Mouse (Mus musculus): ENCODE measurements around the gene Tenm3.

Gene Tenm3

GRCm38 (mm10) chr8:48803070-48803469, 40.7 kb downstream of the Tenm3 start:
- DNase-seq = no peak

GRCm38 (mm10) chr8:48802231-48802630, 41.5 kb downstream of the Tenm3 start:
- no peak for DNase-seq

- no peak for DNase-seq
Observed at GRCm38 (mm10) chr8:48797955-48798359, 45.8 kb downstream of the Tenm3 start.

- no peak for DNase-seq
Observed at GRCm38 (mm10) chr8:48794285-48794684, 49.5 kb downstream of the Tenm3 start.

- DNase-seq = no peak
Observed at GRCm38 (mm10) chr8:48793729-48794128, 50.0 kb downstream of the Tenm3 start.

GRCm38 (mm10) chr8:48792587-48793326, 51.0 kb downstream of the Tenm3 start:
- no peak for DNase-seq

- no peak for DNase-seq
Observed at GRCm38 (mm10) chr8:48783308-48783707, 60.4 kb downstream of the Tenm3 start.

- no peak for DNase-seq
Observed at GRCm38 (mm10) chr8:48780628-48781027, 63.1 kb downstream of the Tenm3 start.

- no peak for DNase-seq
Observed at GRCm38 (mm10) chr8:48779194-48779593, 64.6 kb downstream of the Tenm3 start.

- no peak for DNase-seq
Observed at GRCm38 (mm10) chr8:48776081-48776480, 67.7 kb downstream of the Tenm3 start.

- peak in 1 of 2 experiments; percentile 21 for DNase-seq
Observed at GRCm38 (mm10) chr8:48775531-48776037, 68.2 kb downstream of the Tenm3 start.

- no peak for DNase-seq
Observed at GRCm38 (mm10) chr8:48774837-48775236, 68.9 kb downstream of the Tenm3 start.

- no peak for DNase-seq
Observed at GRCm38 (mm10) chr8:48766545-48767234, 77.1 kb downstream of the Tenm3 start.

- no peak for DNase-seq
Observed at GRCm38 (mm10) chr8:48765212-48765611, 78.5 kb downstream of the Tenm3 start.

- DNase-seq = no peak
Observed at GRCm38 (mm10) chr8:48764011-48764410, 79.7 kb downstream of the Tenm3 start.

- DNase-seq = no peak
Observed at GRCm38 (mm10) chr8:48756874-48757273, 86.9 kb downstream of the Tenm3 start.

GRCm38 (mm10) chr8:48755492-48755891, 88.3 kb downstream of the Tenm3 start:
- DNase-seq = no peak

GRCm38 (mm10) chr8:48754959-48755358, 88.8 kb downstream of the Tenm3 start:
- DNase-seq = no peak

- no peak for DNase-seq
Observed at GRCm38 (mm10) chr8:48751965-48752364, 91.8 kb downstream of the Tenm3 start.

GRCm38 (mm10) chr8:48748503-48749059, 95.2 kb downstream of the Tenm3 start:
- no peak for DNase-seq

GRCm38 (mm10) chr8:48743912-48744311, 99.8 kb downstream of the Tenm3 start:
- DNase-seq = no peak

- DNase-seq = no peak
Observed at GRCm38 (mm10) chr8:48742741-48743140, 101.0 kb downstream of the Tenm3 start.

GRCm38 (mm10) chr8:48740951-48741350, 102.8 kb downstream of the Tenm3 start:
- DNase-seq = no peak
